Mouse (Mus musculus): ENCODE data around the gene Sectm1b.

DNA sequence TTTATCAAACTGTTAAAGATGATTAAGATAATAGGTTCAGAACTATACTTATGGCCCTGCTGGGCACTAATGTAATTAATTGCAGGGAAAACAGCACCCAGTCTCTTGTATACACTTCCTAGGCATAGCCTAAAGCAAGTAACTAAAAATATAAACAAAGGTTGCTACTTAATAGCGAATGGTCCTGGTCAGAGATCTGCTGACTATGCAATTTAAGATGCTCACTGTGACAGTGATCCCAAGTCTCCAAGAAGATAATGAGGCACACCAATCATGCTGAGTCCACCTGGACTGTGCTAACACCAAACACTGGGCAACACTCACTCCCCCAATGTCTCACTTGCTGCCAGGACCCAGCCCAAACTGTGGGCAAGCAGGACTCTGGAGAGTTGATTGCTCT lies 13.5 kb downstream of the Sectm1b start:
- TF ChIP-seq CTCF (IDR thresholded peaks at IDR 0.05; ENCODE audit: borderline replicate concordance, insufficient read depth, low read depth, low read length): no peak
- TF ChIP-seq POLR2A (IDR thresholded peaks at IDR 0.05; ENCODE audit: borderline replicate concordance, insufficient read depth, low read length): no peak

Measured in cerebellum, adult 2 months (tissue).